Mouse (Mus musculus) midbrain, embryonic 11.5 days (tissue): ENCODE results near the gene Gstp3. TPM values are rescaled to one million over a fixed set of nuclear protein-coding genes. Genes with fewer than 3 reads are reported as not detected.

Experiments used
- ATAC-seq: fragments of 200-750 bp; cut with Nextera tagmentation; 2 replicates; pipeline ENCODE4 v1.8.0; 2017; ENCODE audit warnings: moderate TSS enrichment, moderate library complexity; ENCODE audit not compliant: low FRiP score
- DNase-seq: peaks from one replicate; pipeline ENCODE4 v3.0.0; 2015; ENCODE audit warnings: low spot score; ENCODE audit errors: missing footprints
- H3K27ac ChIP-seq: fragments of 300-500 bp; sonication (generic); 2 replicates; pipeline ENCODE4 v1.5.1; 2014; ENCODE audit warnings: low read depth, low read length
- H3K27me3 ChIP-seq: fragments of 300-500 bp; sonication (generic); 2 replicates; pipeline ENCODE4 v1.6.1; 2014; ENCODE audit warnings: mild to moderate bottlenecking, low read length, moderate library complexity, mixed read lengths; ENCODE audit not compliant: control insufficient read depth, insufficient read depth
- H3K36me3 ChIP-seq: fragments of 300-500 bp; sonication (generic); 2 replicates; pipeline ENCODE4 v1.6.1; 2014; ENCODE audit warnings: mild to moderate bottlenecking, low read length, moderate library complexity, mixed read lengths; ENCODE audit not compliant: control insufficient read depth, insufficient read depth
- H3K4me1 ChIP-seq: fragments of 300-500 bp; sonication (generic); 2 replicates; pipeline ENCODE4 v1.6.1; 2014; ENCODE audit warnings: low read length; ENCODE audit not compliant: control insufficient read depth, insufficient read depth
- H3K4me2 ChIP-seq: fragments of 300-500 bp; sonication (generic); 2 replicates; pipeline ENCODE4 v1.6.1; 2014; ENCODE audit warnings: mild to moderate bottlenecking, moderate library complexity
- H3K4me3 ChIP-seq: fragments of 300-500 bp; sonication (generic); 2 replicates; pipeline ENCODE4 v1.5.1; 2014; ENCODE audit warnings: low read depth, low read length
- H3K9ac ChIP-seq: fragments of 300-500 bp; sonication (generic); 2 replicates; pipeline ENCODE4 v1.6.1; 2014; ENCODE audit warnings: low read length
- H3K9me3 ChIP-seq: fragments of 300-500 bp; sonication (generic); 2 replicates; pipeline ENCODE4 v1.6.1; 2016; ENCODE audit warnings: low read length; ENCODE audit not compliant: control insufficient read depth
- WGBS: fragments of 180-500 bp; shearing (Covaris S2); extraction: QIAGEN DNeasy Blood & Tissue Kit; methylation state at CpG from one replicate; pipeline ENCODE4 v1.1.7; 2014; 5-methylcytosine and 5-hydroxymethylcytosine counted together
- polyA plus RNA-seq: library from polyadenylated mRNA; unstranded; fragments of >200 nt; fragmentation: Nextera tagmentation; extraction: Ambion mirVana; gene quantifications from 2 replicates; pipeline ENCODE4 v1.2.1, GENCODE M21; 2014

Gstp3 gene
- polyA plus RNA-seq, 1 experiment from 2014 or later = not detected

DNA sequence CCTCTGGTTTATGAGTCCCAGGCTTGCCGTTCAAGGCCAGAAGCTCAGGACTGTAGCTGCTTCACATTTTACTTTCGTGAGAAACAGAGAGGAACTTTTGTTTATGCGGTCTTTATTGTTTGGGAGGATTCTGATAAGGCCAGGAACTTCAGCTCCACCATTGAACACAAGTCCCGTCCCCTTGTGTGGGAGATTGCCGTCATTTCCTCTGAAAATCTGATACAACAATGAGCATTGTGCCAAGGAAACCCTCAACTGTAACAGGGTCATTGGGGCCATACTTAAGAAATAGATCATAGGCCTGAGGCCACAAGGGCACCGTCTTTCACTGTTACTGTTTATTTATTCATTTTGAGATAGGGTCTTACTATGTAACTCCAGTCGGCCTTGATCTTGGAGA lies 36.2 kb downstream of the Gstp3 start:
- DNase-seq (no peak), ATAC-seq (no peak)
- Histone ChIP-seq H3K27me3 (no peaks in the 10 kb centered on the region), H3K4me3 (no peak overlapping the region), H3K4me2 (no peak overlapping the region), H3K27ac (no peak overlapping the region), H3K9ac (no peak overlapping the region), H3K4me1 (no peaks in the 10 kb centered on the region), H3K9me3 (no peaks in the 10 kb centered on the region), H3K36me3 (no peaks in the 10 kb centered on the region)
- WGBS = 86% methylated on average over 7 of the region's 7 CpGs

- Histone ChIP-seq H3K9ac (no peak overlapping the region), H3K4me2 (no peak overlapping the region), H3K4me1 (no peaks in the 10 kb centered on the region), H3K27ac (no peak overlapping the region), H3K4me3 (no peak overlapping the region), H3K9me3 (no peaks in the 10 kb centered on the region), H3K36me3 (no peaks in the 10 kb centered on the region), H3K27me3 (no peaks in the 10 kb centered on the region)
- ATAC-seq (0 out of 2 replicates have a peak, but pooled peaks have one; percentile 52), DNase-seq (peak; percentile 92)
- WGBS = 37% methylated on average over 18 of the region's 18 CpGs
Observed at GRCm38 (mm10) chr19:4018743-4019583, 40.4 kb downstream of the Gstp3 start.

DNA sequence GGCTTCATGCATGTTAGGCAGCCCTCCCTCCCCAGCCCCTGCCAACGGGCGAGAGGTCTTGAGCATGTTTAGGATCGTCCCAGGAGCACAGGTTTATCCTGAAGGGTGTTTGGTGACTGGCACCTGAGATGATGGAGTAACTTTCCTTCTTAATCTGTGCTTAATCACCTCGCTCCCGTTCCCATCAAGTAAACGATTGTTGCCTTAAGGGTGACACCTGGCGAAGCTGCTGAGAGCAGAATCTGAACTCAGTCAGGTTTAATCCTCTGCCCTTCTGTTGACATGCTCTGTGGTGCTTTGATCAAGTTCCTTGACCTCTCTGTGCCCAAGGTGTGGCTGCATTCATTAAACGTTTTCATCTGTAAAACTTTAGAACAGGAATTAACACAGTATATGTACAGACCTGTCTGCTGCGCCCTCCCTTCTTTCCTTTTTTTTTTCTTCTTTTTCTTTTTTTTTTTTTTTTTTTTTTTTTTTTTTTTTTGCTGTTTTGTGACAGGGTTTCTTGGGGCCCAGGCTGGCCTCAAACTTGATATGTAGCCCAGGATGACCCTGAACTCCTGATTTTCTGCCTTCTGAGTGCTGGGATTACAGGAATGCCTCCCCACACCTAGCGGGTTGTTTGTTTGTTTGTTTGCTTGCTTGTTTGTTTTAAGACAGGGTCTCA lies 41.3 kb downstream of the Gstp3 start:
- Histone ChIP-seq H3K4me1 (0 out of 2 replicates have a peak, but pooled peaks cover under 1% of the 10 kb centered on the region), H3K9ac (no peak overlapping the region), H3K27me3 (no peaks in the 10 kb centered on the region), H3K4me2 (no peak overlapping the region), H3K4me3 (no peak overlapping the region), H3K36me3 (no peaks in the 10 kb centered on the region), H3K27ac (no peak overlapping the region), H3K9me3 (no peaks in the 10 kb centered on the region)
- DNase-seq (peak; percentile 69), ATAC-seq (no peak)
- WGBS = 60% methylated on average over 10 of the region's 10 CpGs

DNA sequence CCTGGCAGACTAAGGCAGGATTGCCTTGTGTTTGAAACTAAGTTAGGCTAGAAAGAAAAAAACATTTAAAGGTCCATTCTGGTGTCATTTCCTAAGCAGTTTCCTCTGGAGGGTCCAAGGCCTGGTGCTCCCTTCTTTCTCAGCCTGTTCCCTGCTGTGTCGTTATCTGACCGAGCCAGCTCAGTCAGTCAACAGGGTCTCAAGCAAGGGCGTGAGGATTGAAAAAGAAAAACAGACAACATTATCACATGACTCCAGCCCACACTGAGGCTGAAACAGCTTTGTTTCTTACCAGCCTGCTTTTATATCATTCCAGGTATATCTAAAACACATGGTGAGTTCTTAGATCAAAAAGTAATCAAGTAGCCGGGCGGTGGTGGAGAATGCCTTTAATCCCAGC lies 43.7 kb downstream of the Gstp3 start:
- H3K27ac ChIP-seq = no peak overlapping the region
- WGBS = 62% methylated on average over 5 of the region's 5 CpGs
- H3K4me1 ChIP-seq = peaks cover 8% of the 10 kb centered on the region; the same call in 1 of the 2 replicates
- 0 out of 2 replicates have a peak, but pooled peaks cover 3% of the 10 kb centered on the region for H3K36me3 ChIP-seq
- H3K9me3 ChIP-seq = no peaks in the 10 kb centered on the region
- ATAC-seq = no peak
- no peak overlapping the region for H3K4me2 ChIP-seq
- no peaks in the 10 kb centered on the region for H3K27me3 ChIP-seq
- H3K9ac ChIP-seq = no peak overlapping the region
- H3K4me3 ChIP-seq = no peak overlapping the region
- no peak for DNase-seq

GRCm38 (mm10) chr19:4014802-4015201 lies 44.6 kb downstream of the Gstp3 start:
- DNase-seq (no peak), ATAC-seq (no peak)
- Histone ChIP-seq H3K27ac (no peak overlapping the region), H3K4me1 (peaks cover 8% of the 10 kb centered on the region; the same call in 1 of the 2 replicates), H3K9ac (no peak overlapping the region), H3K4me3 (no peak overlapping the region), H3K9me3 (no peaks in the 10 kb centered on the region), H3K27me3 (no peaks in the 10 kb centered on the region), H3K36me3 (0 out of 2 replicates have a peak, but pooled peaks cover 3% of the 10 kb centered on the region), H3K4me2 (no peak overlapping the region)

GRCm38 (mm10) chr19:4013066-4013465 lies 46.3 kb downstream of the Gstp3 start:
- Histone ChIP-seq H3K4me2 (peak overlapping the region; percentile 43), H3K9ac (peak overlapping the region; percentile 52; the same call in 1 of the 2 replicates), H3K4me1 (peaks cover 8% of the 10 kb centered on the region; the same call in 1 of the 2 replicates), H3K4me3 (peak overlapping the region; percentile 47), H3K36me3 (peaks cover 10% of the 10 kb centered on the region), H3K9me3 (no peaks in the 10 kb centered on the region), H3K27ac (no peak overlapping the region), H3K27me3 (no peaks in the 10 kb centered on the region)
- DNase-seq (no peak), ATAC-seq (no peak)
- WGBS = 22% methylated on average over 9 of the region's 9 CpGs

DNA sequence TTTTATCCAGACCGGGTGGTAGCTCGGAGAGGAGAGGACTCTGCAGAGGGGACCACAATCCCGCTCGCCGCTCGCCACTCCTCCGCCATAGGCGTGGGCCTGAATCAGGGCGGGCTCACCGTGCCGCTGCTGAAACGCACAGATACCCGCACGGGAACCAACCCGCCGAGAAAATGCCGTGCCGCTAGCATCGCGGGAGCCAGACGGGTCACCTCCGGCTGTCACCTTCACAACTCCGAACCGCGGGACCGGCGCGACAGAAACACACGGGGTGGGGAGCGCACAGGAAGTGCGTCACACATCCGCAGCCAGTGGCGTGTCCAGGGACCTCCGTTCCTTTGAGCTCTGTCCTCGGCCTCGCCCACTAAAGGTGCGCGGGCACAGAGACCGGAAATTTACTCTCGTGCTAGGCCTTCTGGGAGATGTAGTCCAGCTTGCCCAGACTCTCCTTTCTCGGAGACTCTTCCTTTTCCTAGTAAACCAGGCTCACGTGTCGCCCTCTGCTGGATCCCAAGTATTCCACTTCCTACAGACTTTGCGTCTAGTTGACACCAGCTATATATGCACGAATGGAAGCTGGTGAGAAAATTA lies 46.8 kb downstream of the Gstp3 start, which contains the start of gene Ndufv1:
TSS of gene Ndufv1 (minus strand) at position 375 of the 591 bp plus-strand sequence.
- peak within 1 kb of the TSS; percentile 60 for H3K4me2 ChIP-seq
- H3K4me1 ChIP-seq = peaks cover 8% of the 10 kb centered on the region; the same call in 1 of the 2 replicates
- H3K27ac ChIP-seq = no peak within 1 kb of the TSS
- H3K9ac ChIP-seq = peak within 1 kb of the TSS; percentile 52; the same call in 1 of the 2 replicates
- DNase-seq = peak; percentile 99
- WGBS = 1% methylated on average over 45 of the region's 45 CpGs
- peak within 1 kb of the TSS; percentile 47 for H3K4me3 ChIP-seq
- no peaks in the 10 kb centered on the region for H3K27me3 ChIP-seq
- ATAC-seq = peak; percentile 100
- peaks cover 13% of the 10 kb centered on the region for H3K36me3 ChIP-seq
- H3K9me3 ChIP-seq = no peaks in the 10 kb centered on the region

GRCm38 (mm10) chr19:4011086-4011485 lies 48.3 kb downstream of the Gstp3 start:
- peak; percentile 64 for DNase-seq
- no peak for ATAC-seq
- no peak overlapping the region for H3K4me2 ChIP-seq
- WGBS = 93% methylated on average over 5 of the region's 5 CpGs
- H3K36me3 ChIP-seq = peaks cover 17% of the 10 kb centered on the region
- no peak overlapping the region for H3K27ac ChIP-seq
- no peak overlapping the region for H3K9ac ChIP-seq
- H3K4me3 ChIP-seq = no peak overlapping the region
- no peaks in the 10 kb centered on the region for H3K9me3 ChIP-seq
- H3K27me3 ChIP-seq = no peaks in the 10 kb centered on the region
- H3K4me1 ChIP-seq = peaks cover 8% of the 10 kb centered on the region; the same call in 1 of the 2 replicates
